Mouse (Mus musculus): ENCODE results near the gene Kif18a.
A peak's percentile ranks its signal among the peaks of the same experiment; 100 is the strongest.

Kif18a gene

GRCm38 (mm10) chr2:109280600-109281340, at the start of gene Kif18a, which contains the start of gene Mettl15:
Gene Kif18a (plus strand): TSS chr2:109280738.
Gene Mettl15 (minus strand): TSS chr2:109280748.
- peak; percentile 97 for DNase-seq (ENCODE audit: low read depth, low spot score)

GRCm38 (mm10) chr2:109233876-109234275, 46.7 kb upstream of the Kif18a start:
- DNase-seq (ENCODE audit: low read depth, low spot score) = no peak

DNA sequence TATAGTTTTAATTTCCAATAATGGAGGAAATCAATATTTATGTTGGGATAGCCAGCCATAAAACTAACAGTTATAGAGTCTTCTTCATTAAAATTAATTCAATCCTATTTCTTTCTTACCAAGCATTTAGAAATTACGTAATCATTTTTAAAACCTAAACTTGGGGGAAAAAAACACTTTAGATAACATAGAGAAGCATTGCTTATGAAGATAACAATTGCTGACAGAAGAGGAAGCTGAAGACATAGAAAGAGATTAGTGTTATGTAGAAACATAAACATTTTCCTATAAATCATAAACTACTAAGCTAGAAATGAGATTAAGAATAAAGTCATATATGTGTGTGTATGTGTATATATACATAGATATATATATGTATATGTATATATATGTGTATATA, 44.8 kb upstream of the Kif18a start:
- no peak for DNase-seq (ENCODE audit: low read depth, low spot score)

DNA sequence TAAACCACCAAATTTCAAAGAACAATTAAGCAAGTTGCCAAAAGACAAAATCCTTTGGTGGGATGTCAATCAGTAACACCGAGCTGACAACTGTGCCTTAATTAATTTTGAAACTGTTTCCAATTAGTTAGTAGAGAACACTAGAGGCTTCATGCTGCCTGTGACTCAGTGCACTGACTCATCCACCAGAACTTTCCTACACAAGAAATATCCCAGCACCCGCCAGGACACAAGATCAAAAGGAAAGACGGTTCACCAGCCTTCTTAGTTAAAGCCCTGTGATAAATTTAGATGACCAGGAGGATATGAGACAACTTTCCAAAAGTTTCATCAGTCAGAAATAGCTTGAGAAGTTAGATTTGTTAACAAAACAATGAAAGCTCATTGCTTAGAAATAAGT, 38.6 kb upstream of the Kif18a start:
- DNase-seq (ENCODE audit: low read depth, low spot score) = no peak

DNA sequence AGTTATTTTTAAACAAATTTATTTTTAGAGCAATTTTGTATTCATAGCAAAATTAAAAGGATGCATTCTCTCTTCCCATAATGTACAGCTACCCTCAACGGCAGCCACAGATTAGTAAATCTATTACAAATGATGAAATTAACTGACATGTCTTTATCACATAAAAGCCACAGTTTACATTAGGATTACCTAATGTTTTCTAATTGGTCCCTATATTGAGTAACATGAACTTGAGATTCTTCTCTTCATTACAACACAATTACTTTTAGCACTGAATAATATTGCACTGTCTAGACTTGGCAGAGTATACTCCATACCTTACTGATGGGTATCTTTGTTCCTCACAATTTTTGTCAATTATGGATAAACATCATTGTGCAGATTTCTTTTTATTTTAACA, 17.8 kb upstream of the Kif18a start:
- DNase-seq (ENCODE audit: low read depth, low spot score) = no peak

DNA sequence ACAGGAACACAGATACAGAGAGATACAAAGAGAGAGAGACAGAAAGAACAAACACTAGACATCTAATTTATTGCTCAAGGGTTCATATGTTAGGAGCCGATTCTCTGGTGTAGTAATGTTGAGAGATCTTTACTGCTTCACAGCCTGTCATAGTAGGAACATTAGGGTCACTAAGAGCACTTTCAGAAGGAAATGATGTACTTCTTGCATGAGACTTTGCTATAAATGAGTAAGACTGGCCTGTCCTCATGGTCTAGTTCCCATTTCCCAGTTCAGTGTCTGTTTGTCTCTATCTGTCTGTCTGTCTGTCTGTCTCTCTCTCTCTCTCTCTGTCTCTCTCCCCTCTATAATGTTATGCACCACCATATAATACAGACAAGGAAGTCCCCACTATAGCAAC, 7.4 kb upstream of the Kif18a start:
- DNase-seq (ENCODE audit: low read depth, low spot score) = no peak

DNA sequence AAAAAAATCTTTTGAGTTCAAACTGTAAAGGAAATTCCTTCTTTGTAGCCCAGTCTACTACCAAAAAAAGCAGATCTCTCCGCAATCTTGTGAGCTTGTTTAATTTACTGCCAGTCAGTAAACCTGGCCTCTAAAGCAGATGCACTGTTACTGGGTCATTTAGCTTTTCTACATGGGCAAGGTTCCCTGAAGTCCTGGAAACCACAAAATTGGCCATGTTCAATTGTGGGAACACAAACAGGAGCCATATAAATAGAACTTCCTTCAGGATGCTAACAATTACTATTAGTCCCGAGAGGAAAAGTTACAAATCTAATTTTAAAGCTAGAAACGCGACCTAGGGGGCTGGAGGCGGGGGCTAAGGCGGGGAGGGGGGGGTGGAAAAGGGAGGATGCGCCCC, 2.9 kb upstream of the Kif18a start:
- no peak for DNase-seq (ENCODE audit: low read depth, low spot score)

DNA sequence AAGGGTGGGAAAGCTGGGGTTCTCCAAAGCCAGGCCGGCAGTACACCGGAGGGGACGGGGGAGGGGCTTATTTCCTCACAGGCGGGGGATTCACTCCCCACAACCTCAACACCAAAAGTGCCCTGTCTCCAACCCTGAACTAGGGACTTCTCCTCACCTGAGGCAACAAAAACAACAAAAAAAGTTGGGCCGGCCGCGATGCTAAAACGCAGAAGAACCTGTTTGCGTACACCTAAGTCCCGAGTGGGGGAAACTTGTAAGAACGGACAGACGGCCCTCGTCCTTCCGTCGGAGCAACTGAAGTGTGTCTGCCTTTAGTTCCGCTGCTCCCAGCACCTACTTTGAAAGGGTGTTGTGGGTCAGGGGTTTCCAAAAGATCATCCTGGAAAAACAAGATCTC, 2.5 kb upstream of the Kif18a start:
- DNase-seq (ENCODE audit: low read depth, low spot score) = peak; percentile 78

DNA sequence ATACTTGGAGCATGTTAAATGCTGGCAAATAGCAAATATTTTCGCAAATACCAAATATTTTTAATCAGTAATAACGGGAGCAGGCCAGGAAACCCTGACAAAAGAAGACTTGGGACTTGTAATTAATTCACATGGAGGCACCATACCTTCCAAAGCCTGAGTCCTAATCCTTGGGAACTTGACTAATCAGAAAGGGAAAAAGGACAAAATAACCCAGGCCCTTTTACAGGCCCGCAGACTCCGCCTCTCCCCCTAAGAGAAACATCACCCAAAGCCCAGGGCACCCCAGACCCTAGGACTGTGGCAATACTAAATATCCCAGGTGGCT, 302 bp upstream of the Kif18a start:
- no peak for DNase-seq (ENCODE audit: low read depth, low spot score)

- DNase-seq (ENCODE audit: low read depth, low spot score) = no peak
Observed at GRCm38 (mm10) chr2:109281341-109281690, 778 bp downstream of the Kif18a start.

DNA sequence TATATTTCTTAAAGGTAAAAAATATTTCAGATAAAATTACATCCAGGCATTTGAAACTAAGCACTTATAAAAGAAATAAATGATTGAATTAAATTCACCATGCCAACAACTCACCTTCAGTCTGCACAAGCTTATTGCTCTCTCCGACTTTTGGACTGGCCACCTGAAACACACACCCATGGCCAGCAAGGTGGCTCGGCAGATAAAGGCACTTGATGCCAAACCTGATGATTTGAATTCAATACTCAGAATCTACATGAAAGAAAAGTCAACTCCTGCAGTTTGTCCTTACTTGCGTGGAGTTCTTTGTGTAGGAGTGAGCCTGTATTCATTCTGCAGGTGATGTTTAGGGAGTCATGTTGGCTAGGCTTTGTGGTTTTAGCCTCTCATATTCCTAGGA, 3.6 kb downstream of the Kif18a start:
- no peak for DNase-seq (ENCODE audit: low read depth, low spot score)

DNA sequence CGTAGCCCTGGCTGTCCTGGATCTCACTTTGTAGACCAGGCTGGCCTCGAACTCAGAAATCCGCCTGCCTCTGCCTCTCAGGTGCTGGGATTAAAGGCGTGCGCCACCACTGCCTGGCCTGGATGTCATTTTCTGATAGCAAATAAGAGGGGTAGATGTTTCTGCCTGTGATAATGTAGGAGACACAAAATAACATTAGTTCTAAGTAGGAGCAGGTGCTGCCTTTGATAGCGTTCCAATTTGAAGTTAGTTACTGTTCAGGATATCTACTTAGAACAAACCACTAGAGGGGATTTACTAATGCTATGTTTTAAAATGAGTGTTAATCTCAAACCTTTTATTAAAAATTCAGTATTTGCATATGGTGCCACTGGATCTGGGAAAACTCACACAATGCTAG, 8.8 kb downstream of the Kif18a start:
- DNase-seq (ENCODE audit: low read depth, low spot score) = no peak

DNA sequence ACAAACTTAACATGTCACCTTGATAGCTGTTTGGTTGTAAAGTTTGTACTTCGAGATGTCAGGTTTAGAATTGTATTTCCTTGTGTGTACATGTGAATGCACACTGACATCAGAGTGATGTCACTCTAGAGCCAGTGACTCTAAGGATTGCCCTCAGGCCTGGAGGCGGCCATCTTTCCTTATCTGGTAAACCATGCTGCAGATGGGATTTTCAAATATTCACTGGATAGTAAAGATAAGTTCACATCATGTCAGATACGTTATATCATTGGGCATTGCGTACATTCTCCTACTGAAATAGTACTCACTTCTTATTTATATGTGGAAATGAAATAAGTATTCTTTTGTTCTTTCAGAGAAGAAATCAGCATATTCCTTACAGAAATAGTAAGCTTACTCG, 15.7 kb downstream of the Kif18a start:
- no peak for DNase-seq (ENCODE audit: low read depth, low spot score)

GRCm38 (mm10) chr2:109298160-109298559, 17.6 kb downstream of the Kif18a start:
- DNase-seq (ENCODE audit: low read depth, low spot score) = no peak

GRCm38 (mm10) chr2:109302234-109302633, 21.7 kb downstream of the Kif18a start:
- DNase-seq (ENCODE audit: low read depth, low spot score) = no peak

- DNase-seq (ENCODE audit: low read depth, low spot score) = no peak
Observed at GRCm38 (mm10) chr2:109303638-109304037, 23.1 kb downstream of the Kif18a start.

GRCm38 (mm10) chr2:109311369-109311768, 30.8 kb downstream of the Kif18a start:
- peak; percentile 68 for DNase-seq (ENCODE audit: low read depth, low spot score)

- DNase-seq (ENCODE audit: low read depth, low spot score) = no peak
Observed at GRCm38 (mm10) chr2:109331807-109332206, 51.3 kb downstream of the Kif18a start.

DNA sequence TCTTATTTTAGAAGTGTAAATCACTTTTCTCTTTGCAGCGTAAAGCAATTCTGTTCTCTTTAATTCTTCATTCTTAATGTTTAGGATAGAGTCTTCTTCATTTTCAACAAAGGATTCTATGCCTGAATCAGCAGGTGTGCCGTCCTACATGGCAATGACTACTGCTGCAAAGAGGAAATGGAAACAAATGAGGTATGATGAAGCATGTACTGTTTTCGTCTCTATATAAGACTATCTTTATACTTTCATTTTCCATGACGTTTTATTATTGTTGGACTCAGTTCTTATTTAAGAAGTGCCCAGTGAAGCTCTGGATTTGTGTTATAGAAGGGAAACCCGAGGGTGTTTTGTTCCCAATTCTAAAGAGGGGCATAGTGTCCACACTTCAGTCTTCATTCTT, 53.7 kb downstream of the Kif18a start:
- DNase-seq (ENCODE audit: low read depth, low spot score) = no peak

DNA sequence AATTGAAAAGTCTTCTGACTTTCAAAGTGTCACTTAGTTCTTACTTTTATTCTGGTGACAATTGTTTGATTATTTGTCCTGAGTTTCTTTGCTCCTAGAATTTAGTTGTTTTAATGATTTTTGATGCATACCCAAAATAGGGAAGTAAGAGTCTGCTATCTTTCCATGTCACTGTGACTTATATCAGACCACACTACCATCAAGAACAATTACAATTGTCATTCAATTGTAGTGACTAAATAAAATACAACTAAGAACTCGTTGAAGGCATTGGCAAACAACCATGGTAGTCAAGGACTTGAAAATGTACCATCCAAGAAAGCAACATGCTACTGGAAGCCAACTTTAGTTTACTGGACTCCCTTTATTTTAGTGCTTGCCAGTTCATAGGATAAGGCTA, 55.2 kb downstream of the Kif18a start:
- DNase-seq (ENCODE audit: low read depth, low spot score) = no peak

DNA sequence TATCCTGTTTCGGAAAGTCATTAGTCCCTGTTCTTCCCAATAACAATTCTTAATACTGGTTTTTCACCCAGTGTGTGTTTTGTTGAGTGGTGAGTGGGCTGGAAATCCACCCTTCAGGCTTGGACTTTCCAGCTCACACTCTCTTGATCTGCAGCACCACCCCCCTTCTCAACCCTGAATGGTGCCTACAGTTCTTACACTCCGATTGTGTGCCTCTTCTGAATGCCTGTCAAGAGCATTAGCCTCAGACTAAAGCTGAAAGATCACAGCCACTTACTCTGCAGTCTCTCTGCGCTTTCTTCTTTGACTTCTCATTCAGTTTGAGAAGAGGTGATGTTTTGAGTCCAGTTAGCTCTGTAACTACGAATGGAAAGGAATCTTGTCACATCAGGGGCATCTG, 64.8 kb downstream of the Kif18a start:
- DNase-seq (ENCODE audit: low read depth, low spot score) = no peak

GRCm38 (mm10) chr2:109348742-109349141, 68.2 kb downstream of the Kif18a start:
- DNase-seq (ENCODE audit: low read depth, low spot score) = no peak

- DNase-seq (ENCODE audit: low read depth, low spot score) = no peak
Observed at GRCm38 (mm10) chr2:109358456-109359141, 78.1 kb downstream of the Kif18a start.

DNA sequence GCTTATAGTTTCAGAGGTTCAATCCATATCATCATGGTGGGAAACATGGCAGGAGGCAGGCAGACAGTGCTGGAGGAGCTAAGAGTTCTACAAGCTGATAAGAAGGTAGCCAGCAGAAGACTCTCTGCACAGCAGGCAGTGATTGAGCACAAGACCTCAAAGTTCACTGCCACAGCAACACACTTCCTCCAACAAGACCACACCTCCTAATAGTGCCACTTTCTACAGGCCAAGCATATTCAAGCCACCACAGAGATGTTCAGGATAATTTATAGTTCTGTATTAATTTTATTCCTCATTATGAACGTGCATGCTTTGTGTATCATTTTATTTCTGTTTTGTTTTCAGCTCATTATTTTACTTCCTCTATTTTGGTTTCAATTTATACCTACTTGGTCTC, 85.4 kb downstream of the Kif18a start:
- no peak for DNase-seq (ENCODE audit: low read depth, low spot score)
